Mouse (Mus musculus) embryonic facial prominence, embryonic 13.5 days (tissue): ENCODE results near the gene Rad18. TPM values are rescaled to one million over a fixed set of nuclear protein-coding genes. Genes with fewer than 3 reads are reported as not detected.

Source experiments
- ATAC-seq: fragments of 200-750 bp; cut with Nextera tagmentation; 2 replicates; pipeline ENCODE4 v1.8.0; 2017; ENCODE audit warnings: low read depth; ENCODE audit not compliant: insufficient number of reproducible peaks, insufficient read depth, low FRiP score, low TSS enrichment
- H3K27ac ChIP-seq: fragments of 300-500 bp; sonication (generic); 2 replicates; pipeline ENCODE4 v1.5.1; 2015; ENCODE audit warnings: moderate library complexity, mild to moderate bottlenecking, inconsistent platforms
- H3K27me3 ChIP-seq: fragments of 300-500 bp; sonication (generic); 2 replicates; pipeline ENCODE4 v1.6.1; 2015; ENCODE audit warnings: mild to moderate bottlenecking, inconsistent platforms
- H3K36me3 ChIP-seq: fragments of 300-500 bp; sonication (generic); 2 replicates; pipeline ENCODE4 v1.6.1; 2015; ENCODE audit warnings: mild to moderate bottlenecking, inconsistent platforms
- H3K4me1 ChIP-seq: fragments of 300-500 bp; sonication (generic); 2 replicates; pipeline ENCODE4 v1.6.1; 2015; ENCODE audit warnings: inconsistent platforms
- H3K4me2 ChIP-seq: fragments of 300-500 bp; sonication (generic); 2 replicates; pipeline ENCODE4 v1.6.1; 2015; ENCODE audit warnings: moderate library complexity, mild to moderate bottlenecking, inconsistent platforms
- H3K4me3 ChIP-seq: fragments of 300-500 bp; sonication (generic); 2 replicates; pipeline ENCODE4 v1.5.1; 2015; ENCODE audit warnings: mild to moderate bottlenecking, inconsistent platforms
- H3K9ac ChIP-seq: fragments of 300-500 bp; sonication (generic); 2 replicates; pipeline ENCODE4 v1.6.1; 2015; ENCODE audit warnings: mild to moderate bottlenecking, inconsistent platforms
- H3K9me3 ChIP-seq: fragments of 300-500 bp; sonication (generic); 2 replicates; pipeline ENCODE4 v1.6.1; 2016; ENCODE audit warnings: inconsistent platforms
- WGBS: fragments of 180-500 bp; shearing (Covaris S2); methylation state at CpG from one replicate; pipeline ENCODE4 v1.1.7; 2015; ENCODE audit warnings: mixed read lengths; 5-methylcytosine and 5-hydroxymethylcytosine counted together
- polyA plus RNA-seq: library from polyadenylated mRNA; unstranded; fragments of >200 nt; fragmentation: Nextera tagmentation; extraction: Ambion mirVana; gene quantifications from 2 replicates; pipeline ENCODE4 v1.2.1, GENCODE M21; 2015

Gene Rad18
- polyA plus RNA-seq, result 46.4 and 47.8 TPM in 2 replicates

GRCm38 (mm10) chr6:112696056-112696950 is at the start of gene Rad18:
Rad18 (minus strand) TSS chr6:112696686.
- ATAC-seq, result peak; percentile 92
- WGBS, result under 1% methylated on average over 77 of the region's 77 CpGs
- peaks cover 7% of the 10 kb centered on the region; the same call in 1 of the 2 replicates for H3K36me3 ChIP-seq
- peak within 1 kb of the TSS; percentile 82 for H3K9ac ChIP-seq
- peak within 1 kb of the TSS; percentile 33; the same call in 1 of the 2 replicates for H3K27ac ChIP-seq
- H3K27me3 ChIP-seq, result no peaks in the 10 kb centered on the region; the same call in 1 of the 2 replicates
- H3K4me2 ChIP-seq, result peak within 1 kb of the TSS; percentile 71
- H3K9me3 ChIP-seq, result no peaks in the 10 kb centered on the region
- H3K4me1 ChIP-seq, result peaks cover 11% of the 10 kb centered on the region
- peak within 1 kb of the TSS; percentile 74 for H3K4me3 ChIP-seq

- no peaks in the 10 kb centered on the region for H3K4me1 ChIP-seq
- H3K9ac ChIP-seq, result no peak overlapping the region
- H3K4me2 ChIP-seq, result no peak overlapping the region
- H3K4me3 ChIP-seq, result no peak overlapping the region
- no peak overlapping the region for H3K27ac ChIP-seq
- H3K27me3 ChIP-seq, result no peaks in the 10 kb centered on the region
- ATAC-seq, result no peak
- 86% methylated on average over 2 of the region's 2 CpGs for WGBS
- H3K36me3 ChIP-seq, result peaks cover 18% of the 10 kb centered on the region; the same call in 1 of the 2 replicates
- no peaks in the 10 kb centered on the region for H3K9me3 ChIP-seq
Measured at GRCm38 (mm10) chr6:112742297-112742696, 45.8 kb upstream of the Rad18 start.

DNA sequence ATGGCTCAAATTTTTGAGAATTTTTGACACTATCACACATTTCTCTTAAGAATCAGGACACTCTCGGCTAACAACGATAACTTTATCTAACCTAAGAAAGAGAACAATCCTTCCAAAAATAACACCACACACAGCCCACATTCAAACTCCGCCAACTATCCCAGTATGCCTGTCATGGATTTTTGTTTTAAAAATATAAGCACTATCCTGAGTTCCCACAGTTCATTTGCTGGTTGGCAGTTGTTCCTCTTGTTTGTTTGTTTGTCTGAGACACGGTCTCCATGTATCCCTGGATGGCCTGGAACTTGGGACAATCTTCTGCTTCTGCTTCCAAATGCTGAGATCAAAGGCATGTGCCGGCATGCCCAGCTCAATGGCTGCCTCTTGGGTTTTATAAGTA is 45.3 kb upstream of the Rad18 start:
- Histone ChIP-seq H3K4me2 (no peak overlapping the region), H3K4me1 (no peaks in the 10 kb centered on the region), H3K9me3 (no peaks in the 10 kb centered on the region), H3K36me3 (peaks cover 20% of the 10 kb centered on the region; the same call in 1 of the 2 replicates), H3K27ac (no peak overlapping the region), H3K9ac (no peak overlapping the region), H3K27me3 (no peaks in the 10 kb centered on the region), H3K4me3 (no peak overlapping the region)
- ATAC-seq, result no peak
- 87% methylated on average over 5 of the region's 5 CpGs for WGBS

DNA sequence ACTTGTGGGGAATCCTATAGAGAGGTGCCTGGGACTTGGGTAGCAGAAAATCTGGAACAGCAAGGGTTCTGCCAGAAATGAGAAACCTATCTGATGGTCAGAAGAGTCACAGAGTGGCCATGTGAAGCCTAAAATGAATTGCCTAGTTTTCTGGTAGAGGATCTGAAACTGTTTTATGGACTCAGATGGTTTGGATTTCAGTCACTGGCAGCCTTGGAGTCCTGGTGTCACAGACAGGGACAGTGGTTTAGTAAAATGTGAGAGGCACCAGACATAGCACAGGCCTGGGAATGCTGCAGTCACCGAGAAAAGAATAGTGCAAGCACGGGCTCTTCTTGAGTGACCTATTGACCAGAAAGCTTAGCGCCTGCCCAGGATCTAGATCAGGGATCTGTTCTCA is 43.1 kb upstream of the Rad18 start:
- Histone ChIP-seq H3K27me3 (no peaks in the 10 kb centered on the region), H3K4me2 (no peak overlapping the region), H3K27ac (no peak overlapping the region), H3K9ac (no peak overlapping the region), H3K36me3 (peaks cover 32% of the 10 kb centered on the region), H3K9me3 (no peaks in the 10 kb centered on the region), H3K4me1 (no peaks in the 10 kb centered on the region), H3K4me3 (no peak overlapping the region)
- ATAC-seq, result no peak
- 90% methylated on average over 3 of the region's 3 CpGs for WGBS

- Histone ChIP-seq H3K27ac (no peak overlapping the region), H3K36me3 (peaks cover 38% of the 10 kb centered on the region), H3K9ac (no peak overlapping the region), H3K4me1 (no peaks in the 10 kb centered on the region), H3K4me3 (no peak overlapping the region), H3K27me3 (no peaks in the 10 kb centered on the region), H3K4me2 (no peak overlapping the region), H3K9me3 (no peaks in the 10 kb centered on the region)
- WGBS, result 90% methylated on average over 6 of the region's 6 CpGs
- ATAC-seq, result no peak
Measured at GRCm38 (mm10) chr6:112738924-112739323, 42.4 kb upstream of the Rad18 start.

DNA sequence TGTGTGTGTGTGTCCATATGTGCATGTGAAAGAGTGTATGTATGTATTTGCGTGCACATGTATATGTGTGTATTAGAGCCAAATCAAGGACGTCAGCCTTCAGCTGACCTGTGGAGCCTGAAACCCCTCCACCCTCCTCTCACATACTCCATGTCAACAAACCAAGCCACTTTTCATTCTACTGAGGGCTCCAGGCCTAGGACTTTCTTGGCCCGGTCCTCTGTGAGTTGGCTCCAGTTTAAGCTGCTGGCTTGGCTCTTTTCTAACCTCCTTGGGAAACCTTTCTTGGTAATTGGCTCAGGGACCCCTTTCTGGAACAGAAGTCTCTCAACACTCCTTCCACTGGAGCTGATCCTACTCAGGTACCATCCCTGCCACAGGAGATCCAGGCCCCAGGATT is 40.0 kb upstream of the Rad18 start:
- Histone ChIP-seq H3K36me3 (peaks cover 45% of the 10 kb centered on the region), H3K9me3 (no peaks in the 10 kb centered on the region), H3K4me3 (no peak overlapping the region), H3K4me2 (no peak overlapping the region), H3K4me1 (no peaks in the 10 kb centered on the region), H3K27me3 (no peaks in the 10 kb centered on the region), H3K9ac (no peak overlapping the region), H3K27ac (no peak overlapping the region)
- WGBS, result 90% methylated on average over 3 of the region's 3 CpGs
- ATAC-seq, result no peak

DNA sequence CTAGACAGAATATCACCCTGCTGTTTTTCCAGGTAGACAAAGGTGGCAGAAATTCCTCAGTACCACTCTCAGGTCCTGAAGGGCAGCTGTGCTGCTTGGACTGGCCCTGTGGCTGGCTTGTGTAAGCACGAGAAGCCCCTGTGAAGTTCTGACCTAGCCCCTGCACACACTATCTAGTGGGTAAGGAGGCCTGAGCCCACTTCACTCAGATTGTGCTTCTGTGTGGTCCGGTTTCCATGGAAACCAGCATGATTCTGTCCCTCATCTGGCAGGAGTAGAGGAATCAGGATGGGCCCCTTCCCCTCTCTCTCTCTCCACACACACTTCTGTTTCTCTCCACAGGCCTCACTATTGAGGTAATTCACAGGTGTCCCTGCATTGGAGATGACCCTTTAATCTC is 38.6 kb upstream of the Rad18 start:
- WGBS, result 83% methylated on average over 2 of the region's 2 CpGs
- H3K4me2 ChIP-seq, result no peak overlapping the region
- ATAC-seq, result no peak
- peaks cover 46% of the 10 kb centered on the region for H3K36me3 ChIP-seq
- no peaks in the 10 kb centered on the region for H3K4me1 ChIP-seq
- no peak overlapping the region for H3K9ac ChIP-seq
- H3K4me3 ChIP-seq, result no peak overlapping the region
- H3K27ac ChIP-seq, result no peak overlapping the region
- H3K27me3 ChIP-seq, result no peaks in the 10 kb centered on the region
- no peaks in the 10 kb centered on the region for H3K9me3 ChIP-seq

GRCm38 (mm10) chr6:112733942-112734341 is 37.5 kb upstream of the Rad18 start:
- no peak overlapping the region for H3K4me2 ChIP-seq
- 72% methylated on average over 5 of the region's 5 CpGs for WGBS
- H3K36me3 ChIP-seq, result peaks cover 40% of the 10 kb centered on the region
- H3K9ac ChIP-seq, result no peak overlapping the region
- no peak overlapping the region for H3K27ac ChIP-seq
- no peaks in the 10 kb centered on the region for H3K9me3 ChIP-seq
- no peak overlapping the region for H3K4me3 ChIP-seq
- no peak for ATAC-seq
- peaks cover 5% of the 10 kb centered on the region for H3K4me1 ChIP-seq
- no peaks in the 10 kb centered on the region for H3K27me3 ChIP-seq

DNA sequence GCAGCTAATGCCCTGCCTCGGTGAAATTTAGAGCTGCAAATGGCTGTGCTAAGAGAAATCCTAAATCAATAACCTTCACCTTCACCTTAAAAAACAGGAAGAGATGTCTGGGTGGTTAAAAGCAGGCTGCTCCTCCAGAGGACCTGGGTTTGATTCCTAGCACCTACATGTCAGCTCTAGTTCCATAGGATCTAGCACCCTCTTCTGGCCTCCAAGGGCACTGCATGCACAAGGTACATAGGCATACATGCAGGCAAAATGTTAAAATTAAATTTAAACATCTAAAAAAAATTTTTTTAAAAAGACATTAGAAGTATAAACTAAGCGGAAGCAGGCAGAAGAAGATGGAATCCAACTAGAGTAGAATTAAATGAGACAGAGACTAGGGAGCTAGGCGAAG is 35.9 kb upstream of the Rad18 start:
- H3K36me3 ChIP-seq, result peaks cover 41% of the 10 kb centered on the region
- no peak overlapping the region for H3K27ac ChIP-seq
- H3K9ac ChIP-seq, result no peak overlapping the region
- H3K4me1 ChIP-seq, result peaks cover 15% of the 10 kb centered on the region
- H3K4me2 ChIP-seq, result no peak overlapping the region
- H3K9me3 ChIP-seq, result no peaks in the 10 kb centered on the region
- 93% methylated on average over 3 of the region's 3 CpGs for WGBS
- H3K4me3 ChIP-seq, result no peak overlapping the region
- ATAC-seq, result no peak
- H3K27me3 ChIP-seq, result no peaks in the 10 kb centered on the region

- Histone ChIP-seq H3K4me2 (no peak overlapping the region), H3K27me3 (no peaks in the 10 kb centered on the region), H3K4me1 (peaks cover 15% of the 10 kb centered on the region), H3K27ac (no peak overlapping the region), H3K36me3 (peaks cover 44% of the 10 kb centered on the region), H3K9me3 (no peaks in the 10 kb centered on the region), H3K4me3 (no peak overlapping the region), H3K9ac (no peak overlapping the region)
- 93% methylated on average over 10 of the region's 10 CpGs for WGBS
- no peak for ATAC-seq
Measured at GRCm38 (mm10) chr6:112731386-112731785, 34.9 kb upstream of the Rad18 start.

- Histone ChIP-seq H3K27ac (peak overlapping the region; percentile 69), H3K4me2 (peak overlapping the region; percentile 56), H3K4me3 (peak overlapping the region; percentile 34), H3K4me1 (peaks cover 15% of the 10 kb centered on the region), H3K36me3 (peaks cover 25% of the 10 kb centered on the region), H3K27me3 (no peaks in the 10 kb centered on the region), H3K9ac (peak overlapping the region; percentile 32; the same call in 1 of the 2 replicates), H3K9me3 (no peaks in the 10 kb centered on the region)
- ATAC-seq, result peak; percentile 71
- WGBS, result 8% methylated on average over 17 of the region's 17 CpGs
Measured at GRCm38 (mm10) chr6:112728760-112729422, 32.4 kb upstream of the Rad18 start.

GRCm38 (mm10) chr6:112725468-112725867 is 29.0 kb upstream of the Rad18 start:
- Histone ChIP-seq H3K36me3 (peaks cover 15% of the 10 kb centered on the region), H3K4me3 (no peak overlapping the region), H3K27ac (no peak overlapping the region), H3K27me3 (no peaks in the 10 kb centered on the region), H3K4me1 (peaks cover 15% of the 10 kb centered on the region), H3K9ac (no peak overlapping the region), H3K9me3 (no peaks in the 10 kb centered on the region), H3K4me2 (no peak overlapping the region)
- no peak for ATAC-seq
- WGBS, result 87% methylated on average over 4 of the region's 4 CpGs
